Mouse (Mus musculus): ENCODE results near the gene Gm9376. TPM values are rescaled to one million over a fixed set of nuclear protein-coding genes. Genes with fewer than 3 reads are reported as not detected.

Gm9376 gene
- polyA plus RNA-seq, 1 experiment from 2014 or later, result not detected

DNA sequence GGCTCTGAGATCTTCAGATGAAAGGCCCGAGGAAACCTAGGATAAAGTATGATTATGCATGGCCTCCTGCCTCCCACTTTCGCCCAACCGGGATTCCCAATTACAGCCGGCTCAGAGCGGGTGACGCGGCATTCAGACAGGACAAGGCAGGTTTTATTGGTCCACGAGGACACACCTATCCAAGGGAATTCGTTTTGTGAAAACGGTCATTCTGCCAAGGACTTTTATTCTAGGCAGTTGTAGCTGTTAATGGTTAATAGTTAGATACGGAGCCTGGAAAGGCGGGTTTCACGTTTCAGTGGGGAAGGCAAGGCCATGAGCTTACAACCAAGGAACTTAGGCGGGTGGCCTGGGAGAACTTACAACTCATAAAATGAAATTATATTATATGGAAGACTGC, 16.2 kb downstream of the Gm9376 start:
- H3K4me3 ChIP-seq (ENCODE audit: low read depth, low read length), result no peak overlapping the region
- ATAC-seq (ENCODE audit: insufficient read depth), result peak; percentile 44; the same call in 1 of the 2 replicates
- H3K36me3 ChIP-seq (ENCODE audit: insufficient read depth), result no peaks in the 10 kb centered on the region
- no peaks in the 10 kb centered on the region for H3K9me3 ChIP-seq (ENCODE audit: low read depth, low read length)
- H3K4me1 ChIP-seq (ENCODE audit: insufficient read depth), result no peaks in the 10 kb centered on the region
- H3K27ac ChIP-seq (ENCODE audit: low read depth), result no peak overlapping the region
- no peak overlapping the region for H3K9ac ChIP-seq
- no peak overlapping the region for H3K4me2 ChIP-seq
- TF ChIP-seq CTCF (IDR thresholded peaks at IDR 0.05; ENCODE audit: low read depth), result no peak
- no peaks in the 10 kb centered on the region for H3K27me3 ChIP-seq (ENCODE audit: insufficient read depth, low read length)
- 62% methylated on average over 14 of the region's 14 CpGs for WGBS
- DNase-seq, result peak; percentile 63

DNA sequence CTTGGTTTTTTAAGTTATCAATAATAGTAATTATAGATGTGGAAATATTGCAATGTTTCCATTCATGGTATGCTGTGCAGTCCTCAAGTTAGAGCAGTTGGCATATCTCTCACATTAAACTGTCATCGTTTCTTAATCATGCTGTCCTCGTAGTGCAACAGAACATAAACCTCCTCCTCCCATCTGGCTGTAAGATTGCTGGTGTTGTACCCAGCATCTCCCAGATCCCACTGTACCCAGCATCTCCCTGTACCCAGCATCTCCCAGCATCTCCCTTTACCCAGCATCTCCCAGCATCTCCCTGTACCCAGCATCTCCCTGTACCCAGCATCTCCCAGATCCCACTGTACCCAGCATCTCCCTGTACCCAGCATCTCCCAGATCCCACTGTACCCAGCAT, 19.3 kb downstream of the Gm9376 start:
- H3K9ac ChIP-seq, result no peak overlapping the region
- ATAC-seq (ENCODE audit: insufficient read depth), result no peak
- no peak overlapping the region for H3K4me3 ChIP-seq (ENCODE audit: low read depth, low read length)
- WGBS, result 69% methylated on average over 2 of the region's 2 CpGs
- no peaks in the 10 kb centered on the region for H3K36me3 ChIP-seq (ENCODE audit: insufficient read depth)
- TF ChIP-seq CTCF (IDR thresholded peaks at IDR 0.05; ENCODE audit: low read depth), result no peak
- H3K4me1 ChIP-seq (ENCODE audit: insufficient read depth), result no peaks in the 10 kb centered on the region
- H3K9me3 ChIP-seq (ENCODE audit: low read depth, low read length), result no peaks in the 10 kb centered on the region
- no peaks in the 10 kb centered on the region for H3K27me3 ChIP-seq (ENCODE audit: insufficient read depth, low read length)
- no peak for DNase-seq
- no peak overlapping the region for H3K27ac ChIP-seq (ENCODE audit: low read depth)
- no peak overlapping the region for H3K4me2 ChIP-seq

DNA sequence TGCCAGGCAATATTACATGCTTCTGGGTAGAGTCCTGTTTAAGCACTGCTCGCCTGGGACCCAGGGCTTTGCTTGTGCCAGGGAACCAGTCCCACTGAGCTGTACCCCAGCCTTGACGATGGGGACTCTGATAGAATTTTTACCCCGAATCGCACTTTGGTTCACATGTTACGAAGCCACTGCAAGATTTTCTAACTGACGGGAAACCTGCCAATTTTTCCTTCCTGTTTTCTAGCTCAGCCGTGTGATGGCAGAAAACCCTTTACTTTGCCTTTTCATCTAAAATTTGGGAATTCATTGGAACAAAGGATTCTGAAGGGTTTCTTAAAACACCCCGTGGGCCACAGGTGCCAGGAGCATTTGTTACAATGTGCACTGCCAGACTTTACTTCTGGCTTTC, 22.4 kb downstream of the Gm9376 start:
- 70% methylated on average over 8 of the region's 8 CpGs for WGBS
- no peaks in the 10 kb centered on the region for H3K36me3 ChIP-seq (ENCODE audit: insufficient read depth)
- no peak overlapping the region for H3K9ac ChIP-seq
- no peaks in the 10 kb centered on the region for H3K27me3 ChIP-seq (ENCODE audit: insufficient read depth, low read length)
- H3K4me1 ChIP-seq (ENCODE audit: insufficient read depth), result no peaks in the 10 kb centered on the region
- H3K9me3 ChIP-seq (ENCODE audit: low read depth, low read length), result no peaks in the 10 kb centered on the region
- H3K4me3 ChIP-seq (ENCODE audit: low read depth, low read length), result no peak overlapping the region
- no peak overlapping the region for H3K27ac ChIP-seq (ENCODE audit: low read depth)
- TF ChIP-seq CTCF (IDR thresholded peaks at IDR 0.05; ENCODE audit: low read depth), result no peak
- ATAC-seq (ENCODE audit: insufficient read depth) (no peak), DNase-seq (peak; percentile 47)
- no peak overlapping the region for H3K4me2 ChIP-seq

DNA sequence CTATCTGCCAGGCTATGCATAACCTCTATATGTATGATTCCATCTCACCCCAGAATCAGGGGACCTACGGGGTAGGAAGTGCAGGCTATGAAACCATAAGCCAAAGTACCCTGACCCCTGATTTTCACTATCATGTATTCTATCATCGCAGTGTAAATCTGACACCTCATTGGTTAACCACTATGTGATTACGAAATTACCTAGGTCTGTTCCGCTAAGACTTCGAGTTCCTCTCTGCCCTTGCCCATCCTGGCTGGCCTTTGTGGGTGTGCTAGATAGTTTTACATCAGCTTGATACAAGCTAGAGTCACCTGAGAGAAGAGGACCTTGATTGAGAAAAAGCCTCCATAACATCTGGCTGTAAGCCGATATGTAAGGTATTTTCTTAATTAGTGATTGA, 23.2 kb downstream of the Gm9376 start:
- H3K4me2 ChIP-seq, result no peak overlapping the region
- H3K4me1 ChIP-seq (ENCODE audit: insufficient read depth), result no peaks in the 10 kb centered on the region
- ATAC-seq (ENCODE audit: insufficient read depth) (no peak), DNase-seq (no peak)
- WGBS, result 85% methylated on average over 6 of the region's 6 CpGs
- no peak overlapping the region for H3K4me3 ChIP-seq (ENCODE audit: low read depth, low read length)
- H3K9me3 ChIP-seq (ENCODE audit: low read depth, low read length), result no peaks in the 10 kb centered on the region
- no peak overlapping the region for H3K9ac ChIP-seq
- no peak overlapping the region for H3K27ac ChIP-seq (ENCODE audit: low read depth)
- no peaks in the 10 kb centered on the region for H3K36me3 ChIP-seq (ENCODE audit: insufficient read depth)
- no peak for TF ChIP-seq CTCF (IDR thresholded peaks at IDR 0.05; ENCODE audit: low read depth)
- H3K27me3 ChIP-seq (ENCODE audit: insufficient read depth, low read length), result no peaks in the 10 kb centered on the region

DNA sequence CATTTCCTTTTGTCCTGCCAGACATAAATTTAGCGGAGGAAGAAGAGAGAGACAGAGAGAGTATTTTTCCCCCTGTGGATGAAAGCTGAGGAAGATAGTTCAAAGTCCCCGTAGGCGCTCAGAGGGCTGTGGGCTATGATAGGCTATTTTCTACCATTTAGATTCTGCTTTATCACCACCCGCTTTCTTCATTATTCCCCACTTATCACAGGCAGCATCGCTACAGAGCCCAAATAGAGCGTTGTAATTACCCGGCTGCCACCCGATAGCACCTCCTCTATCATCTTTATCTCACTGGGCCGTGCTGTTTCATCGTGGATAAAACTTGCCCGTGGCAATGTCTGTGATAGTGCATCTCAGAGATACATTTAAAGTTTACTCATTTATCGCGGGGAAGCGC, 35.8 kb downstream of the Gm9376 start:
- H3K27me3 ChIP-seq (ENCODE audit: insufficient read depth, low read length), result no peaks in the 10 kb centered on the region
- H3K9ac ChIP-seq, result no peak overlapping the region
- 55% methylated on average over 14 of the region's 14 CpGs for WGBS
- TF ChIP-seq CTCF (IDR thresholded peaks at IDR 0.05; ENCODE audit: low read depth), result no peak
- no peaks in the 10 kb centered on the region for H3K36me3 ChIP-seq (ENCODE audit: insufficient read depth)
- ATAC-seq (ENCODE audit: insufficient read depth) (no peak), DNase-seq (no peak)
- H3K4me1 ChIP-seq (ENCODE audit: insufficient read depth), result 0 out of 2 replicates have a peak, but pooled peaks cover 6% of the 10 kb centered on the region
- no peaks in the 10 kb centered on the region for H3K9me3 ChIP-seq (ENCODE audit: low read depth, low read length)
- H3K4me2 ChIP-seq, result no peak overlapping the region
- H3K4me3 ChIP-seq (ENCODE audit: low read depth, low read length), result no peak overlapping the region
- H3K27ac ChIP-seq (ENCODE audit: low read depth), result no peak overlapping the region

DNA sequence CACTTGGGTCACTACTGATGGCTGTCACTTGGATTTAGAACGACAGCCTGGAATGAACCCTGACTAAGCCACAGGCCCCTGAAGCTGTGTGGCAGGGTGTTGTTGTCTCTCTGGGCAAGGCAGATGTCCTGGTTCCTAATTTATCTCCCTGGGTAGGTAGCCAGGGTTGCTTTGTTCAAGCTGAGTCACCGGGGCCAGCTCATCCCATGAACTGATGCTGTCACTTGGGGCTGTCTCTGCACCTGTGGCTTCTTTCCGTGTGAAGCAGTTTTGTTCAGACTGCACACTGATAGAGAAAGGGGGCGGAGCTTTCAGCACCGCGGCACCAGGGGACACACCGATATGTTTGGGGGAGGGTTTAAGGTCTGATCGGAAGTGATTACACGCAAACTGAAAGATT, 37.8 kb downstream of the Gm9376 start:
- H3K4me2 ChIP-seq, result no peak overlapping the region
- no peaks in the 10 kb centered on the region for H3K36me3 ChIP-seq (ENCODE audit: insufficient read depth)
- 68% methylated on average over 9 of the region's 9 CpGs for WGBS
- no peak for TF ChIP-seq CTCF (IDR thresholded peaks at IDR 0.05; ENCODE audit: low read depth)
- H3K4me3 ChIP-seq (ENCODE audit: low read depth, low read length), result no peak overlapping the region
- no peaks in the 10 kb centered on the region for H3K9me3 ChIP-seq (ENCODE audit: low read depth, low read length)
- no peak for DNase-seq
- no peak overlapping the region for H3K9ac ChIP-seq
- H3K27me3 ChIP-seq (ENCODE audit: insufficient read depth, low read length), result no peaks in the 10 kb centered on the region
- 0 out of 2 replicates have a peak, but pooled peaks cover 6% of the 10 kb centered on the region for H3K4me1 ChIP-seq (ENCODE audit: insufficient read depth)
- ATAC-seq (ENCODE audit: insufficient read depth), result no peak
- H3K27ac ChIP-seq (ENCODE audit: low read depth), result no peak overlapping the region

DNA sequence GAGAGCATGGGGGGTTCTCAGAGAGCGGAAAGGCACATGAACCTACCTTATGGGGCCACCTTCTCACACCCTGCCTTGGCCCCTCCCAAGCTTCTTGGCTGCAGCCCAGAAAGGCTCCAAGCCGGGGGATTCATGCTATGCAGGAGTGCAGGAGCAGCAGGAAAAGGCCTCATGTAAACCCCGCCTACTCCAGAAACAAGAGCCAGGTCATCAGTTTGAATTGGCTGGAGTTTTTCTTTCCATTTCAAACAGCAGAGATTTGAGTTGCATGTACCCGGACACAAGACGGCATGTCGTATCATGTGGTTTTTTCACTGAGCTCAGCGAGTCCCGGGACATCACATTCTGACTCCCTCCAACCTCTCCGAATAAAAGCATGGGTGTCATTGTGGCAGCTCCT, 39.2 kb downstream of the Gm9376 start:
- 0 out of 2 replicates have a peak, but pooled peaks cover 6% of the 10 kb centered on the region for H3K4me1 ChIP-seq (ENCODE audit: insufficient read depth)
- H3K4me2 ChIP-seq, result no peak overlapping the region
- no peak overlapping the region for H3K4me3 ChIP-seq (ENCODE audit: low read depth, low read length)
- H3K36me3 ChIP-seq (ENCODE audit: insufficient read depth), result no peaks in the 10 kb centered on the region
- DNase-seq (peak; percentile 54), ATAC-seq (ENCODE audit: insufficient read depth) (no peak; the same call in 1 of the 2 replicates)
- TF ChIP-seq CTCF (IDR thresholded peaks at IDR 0.05; ENCODE audit: low read depth), result no peak
- H3K27ac ChIP-seq (ENCODE audit: low read depth), result no peak overlapping the region
- H3K9ac ChIP-seq, result no peak overlapping the region
- H3K27me3 ChIP-seq (ENCODE audit: insufficient read depth, low read length), result no peaks in the 10 kb centered on the region
- H3K9me3 ChIP-seq (ENCODE audit: low read depth, low read length), result no peaks in the 10 kb centered on the region
- 54% methylated on average over 9 of the region's 9 CpGs for WGBS

DNA sequence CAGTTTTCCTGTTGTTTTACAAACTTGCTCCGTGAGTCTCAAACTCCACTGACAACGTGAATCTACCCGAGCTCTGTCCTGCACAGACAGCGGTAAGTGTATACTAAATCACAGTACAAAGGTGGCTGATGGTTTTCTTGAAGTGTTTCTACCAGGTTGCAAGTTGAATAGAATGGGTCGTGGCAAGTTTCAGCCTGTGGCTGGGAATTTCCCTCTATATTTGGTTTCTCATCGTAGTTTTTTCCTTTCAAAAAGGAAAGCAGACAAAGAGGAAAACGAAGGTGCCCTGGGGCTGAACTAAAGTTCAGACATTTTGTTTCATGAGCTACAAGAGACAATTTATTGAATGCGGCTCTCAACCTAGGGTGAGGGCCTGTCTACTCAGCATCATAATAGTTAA, 40.3 kb downstream of the Gm9376 start:
- no peak overlapping the region for H3K4me3 ChIP-seq (ENCODE audit: low read depth, low read length)
- H3K4me2 ChIP-seq, result no peak overlapping the region
- DNase-seq (no peak), ATAC-seq (ENCODE audit: insufficient read depth) (no peak)
- H3K9ac ChIP-seq, result no peak overlapping the region
- 0 out of 2 replicates have a peak, but pooled peaks cover 6% of the 10 kb centered on the region for H3K4me1 ChIP-seq (ENCODE audit: insufficient read depth)
- 78% methylated on average over 8 of the region's 8 CpGs for WGBS
- H3K36me3 ChIP-seq (ENCODE audit: insufficient read depth), result no peaks in the 10 kb centered on the region
- H3K27ac ChIP-seq (ENCODE audit: low read depth), result no peak overlapping the region
- TF ChIP-seq CTCF (IDR thresholded peaks at IDR 0.05; ENCODE audit: low read depth), result no peak
- no peaks in the 10 kb centered on the region for H3K27me3 ChIP-seq (ENCODE audit: insufficient read depth, low read length)
- H3K9me3 ChIP-seq (ENCODE audit: low read depth, low read length), result no peaks in the 10 kb centered on the region
